Mouse (Mus musculus) testis, adult 2 months (tissue): Measurements from ENCODE around the gene Dennd2a.

ENCODE experiments used
- CTCF ChIP-seq: fragments of 200-500 bp; IDR thresholded peaks from 2 replicates; pipeline ENCODE4 v1.5.1; 2012; ENCODE audit warnings: low read depth, mild to moderate bottlenecking, inconsistent platforms, low read length, moderate library complexity; ENCODE audit not compliant: control insufficient read depth, insufficient read depth, insufficient replicate concordance
- POLR2A ChIP-seq: fragments of 200-500 bp; IDR thresholded peaks from 2 replicates; pipeline ENCODE4 v1.6.1; 2012; ENCODE audit warnings: low read depth, mild to moderate bottlenecking, inconsistent platforms, low read length, moderate library complexity; ENCODE audit not compliant: control insufficient read depth

GRCm38 (mm10) chr6:39523161-39523560 lies 34.5 kb downstream of the Dennd2a start:
- TF ChIP-seq CTCF (no peak), POLR2A (no peak)
